In the genomic region with DNA sequence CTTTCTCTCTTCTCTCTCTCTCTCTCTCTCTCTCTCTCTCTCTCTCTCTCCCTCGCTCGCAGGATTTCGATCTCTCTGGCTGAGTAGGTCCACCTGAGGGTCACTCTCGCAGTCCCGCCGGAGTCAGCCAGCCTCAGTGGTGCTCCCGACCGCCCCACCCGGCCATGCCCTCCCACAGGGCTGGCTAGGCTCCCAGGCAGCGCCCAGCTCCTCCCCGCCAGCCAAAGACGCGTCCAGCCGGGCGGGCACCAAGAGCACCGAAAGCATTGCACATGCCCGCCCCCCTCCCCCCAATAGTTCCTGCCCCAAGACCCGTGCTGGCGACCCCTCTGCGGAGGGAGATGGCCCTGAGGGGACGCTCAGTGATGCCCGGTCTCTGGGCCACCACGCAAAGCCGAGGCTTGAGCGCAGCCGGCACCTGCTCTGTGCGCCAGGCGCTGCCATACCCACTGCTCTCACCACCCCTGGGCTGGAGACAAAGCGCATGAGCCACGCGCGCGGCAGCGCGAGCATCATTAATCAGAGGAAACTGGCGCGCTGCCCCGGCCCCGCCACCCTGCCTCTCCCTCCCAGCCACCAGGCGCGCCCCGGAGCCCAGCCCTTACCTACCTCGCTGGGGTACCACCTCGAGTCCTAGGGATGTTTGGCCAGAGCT, we compare ENCODE assay signal across 8 mouse cellular contexts. TPM values are rescaled to one million over a fixed set of nuclear protein-coding genes. Genes with fewer than 3 reads are reported as not detected.
DNase-seq lines count a peak whose midpoint lies in the region; ATAC-seq lines count a peak whose summit lies in the region.

No protein-coding gene starts in this region.

- peak; percentile 86 for ATAC-seq in midbrain, embryonic 11.5 days (ENCODE audit: low FRiP score)
- ATAC-seq in stomach, embryonic 16.5 days (ENCODE audit: insufficient read depth, low FRiP score), result peak; percentile 58

- intact Hi-C loops in gastrocnemius, postnatal 14 days (cut with DNase I; ENCODE audit: low total_unique reads), result no loop called here

- WGBS in midbrain, embryonic 11.5 days, result under 1% methylated on average over 43 of the region's 44 CpGs
- WGBS in stomach, embryonic 16.5 days, result under 1% methylated on average over 44 of the region's 44 CpGs

- peaks cover 4% of the 10 kb centered on the region; the same call in 1 of the 2 replicates for H3K4me1 ChIP-seq in midbrain, embryonic 11.5 days (ENCODE audit: control insufficient read depth, insufficient read depth, low read length)
- no peaks in the 10 kb centered on the region for H3K4me1 ChIP-seq in stomach, embryonic 16.5 days (ENCODE audit: control insufficient read depth, insufficient read depth, low read length)

- no peaks in the 10 kb centered on the region for H3K9me3 ChIP-seq in midbrain, embryonic 11.5 days (ENCODE audit: control insufficient read depth, low read length)
- no peaks in the 10 kb centered on the region for H3K9me3 ChIP-seq in stomach, embryonic 16.5 days (replicated peaks; ENCODE audit: control insufficient read depth, low read length)

- H3K36me3 ChIP-seq in midbrain, embryonic 11.5 days (ENCODE audit: control insufficient read depth, insufficient read depth, low read length), result no peaks in the 10 kb centered on the region
- no peaks in the 10 kb centered on the region for H3K36me3 ChIP-seq in stomach, embryonic 16.5 days (ENCODE audit: control insufficient read depth, insufficient read depth, low read length)

- peak overlapping the region; percentile 55 for H3K4me3 ChIP-seq in midbrain, embryonic 11.5 days (ENCODE audit: low read depth, low read length)
- peak overlapping the region; percentile 29 for H3K4me3 ChIP-seq in stomach, embryonic 16.5 days (replicated peaks; ENCODE audit: low read length)

- peak; percentile 43 for DNase-seq in testis, postnatal 10 days (ENCODE audit: low spot score)
- DNase-seq in testis, postnatal 14 days (ENCODE audit: low spot score), result no peak
- DNase-seq in cerebellum, postnatal 4 days (ENCODE audit: low spot score in 2 of 2), result peak; percentile 46 to 83
- DNase-seq in gastrocnemius, postnatal 14 days, result peak; percentile 49
- peak; percentile 83 for DNase-seq in layer of hippocampus, postnatal 14 days (ENCODE audit: low spot score in 2 of 2)
- DNase-seq in midbrain, embryonic 11.5 days (ENCODE audit: low spot score, missing footprints), result peak; percentile 95
- DNase-seq in c-Kit-positive CD71-positive TER-119-positive erythroid progenitor cells, embryonic 14.5 days (ENCODE audit: low spot score), result no peak

- H3K4me2 ChIP-seq in midbrain, embryonic 11.5 days, result peak overlapping the region; percentile 96
- peak overlapping the region; percentile 46 for H3K4me2 ChIP-seq in stomach, embryonic 16.5 days (ENCODE audit: low read depth, low read length)

- H3K27me3 ChIP-seq in midbrain, embryonic 11.5 days (ENCODE audit: control insufficient read depth, insufficient read depth, low read length), result peaks cover 33% of the 10 kb centered on the region
- peaks cover 50% of the 10 kb centered on the region for H3K27me3 ChIP-seq in stomach, embryonic 16.5 days (ENCODE audit: control insufficient read depth, insufficient read depth, low read length)

- no peak overlapping the region for H3K27ac ChIP-seq in midbrain, embryonic 11.5 days (ENCODE audit: low read depth, low read length)
- H3K27ac ChIP-seq in stomach, embryonic 16.5 days (ENCODE audit: low read length), result no peak overlapping the region

- peak overlapping the region; percentile 66 for H3K9ac ChIP-seq in midbrain, embryonic 11.5 days (ENCODE audit: low read length)
- H3K9ac ChIP-seq in stomach, embryonic 16.5 days (ENCODE audit: low read length), result no peak overlapping the region

RNA-seq across cellular contexts. Expression of a gene that starts 0.6 kb away (rescaled TPM):
- total RNA-seq in gastrocnemius, postnatal 14 days (2021), result 10 to 100 TPM; 35.9 to 42.1 TPM
- total RNA-seq in layer of hippocampus, postnatal 14 days (2021), result 100 to 1,000 TPM; 246 to 309 TPM
- 2.4 and 2.8 TPM in 2 replicates for polyA plus RNA-seq in midbrain, embryonic 11.5 days (2014; fragmentation: Nextera tagmentation; extraction: Ambion mirVana)
- polyA plus RNA-seq in stomach, embryonic 16.5 days (2015; fragmentation: Nextera tagmentation; extraction: Ambion mirVana), result 1.2 and 3.4 TPM in 2 replicates

Comparison
In these comparisons a context has a peak if more than half of its experiments do, and no peak if none do; other contexts are left out.
1. DNase-seq: peak in testis, postnatal 10 days (single experiment), cerebellum, postnatal 4 days (2 of 2), gastrocnemius, postnatal 14 days (single experiment), layer of hippocampus, postnatal 14 days (2 of 2) and midbrain, embryonic 11.5 days (single experiment); none in testis, postnatal 14 days (single experiment) and c-Kit-positive CD71-positive TER-119-positive erythroid progenitor cells, embryonic 14.5 days (single experiment).
2. RNA of a gene that starts 0.6 kb away (total RNA-seq): 246 to 309 TPM in layer of hippocampus, postnatal 14 days; 35.9 to 42.1 TPM in gastrocnemius, postnatal 14 days; every median in the first group is over 4 times any median in the second.